Mouse (Mus musculus) heart, postnatal 0 days (tissue): ENCODE measurements around the gene Ttn.

Experiments
- CTCF ChIP-seq: IDR thresholded peaks from 2 replicates; pipeline ENCODE4 v1.5.1; 2016; ENCODE audit warnings: antibody characterized with exemption, control low read depth, low read depth
- EP300 ChIP-seq: IDR thresholded peaks from 2 replicates; pipeline ENCODE4 v1.6.1; 2016; ENCODE audit warnings: antibody characterized with exemption, low read depth

GRCm38 (mm10) chr2:76784171-76784570 is 198.2 kb downstream of the Ttn start:
- TF ChIP-seq CTCF (no peak), EP300 (no peak)
